Mouse (Mus musculus) liver, embryonic 14.5 days (tissue): Measurements from ENCODE around the gene Rab26. TPM values are rescaled to one million over a fixed set of nuclear protein-coding genes. Genes with fewer than 3 reads are reported as not detected.

Experiments
- ATAC-seq: fragments of 200-750 bp; cut with Nextera tagmentation; 2 replicates; pipeline ENCODE4 v1.8.0; 2017; ENCODE audit warnings: moderate number of reproducible peaks, mild to moderate bottlenecking, moderate library complexity; ENCODE audit not compliant: insufficient read depth
- DNase-seq, 3 experiments: peaks; one replicate each; pipeline ENCODE4 v3.0.0-alpha.2; 2012 to 2013; ENCODE audit warnings: low read depth in 3 of 3, low spot score in 3 of 3
- H3K27ac ChIP-seq: fragments of 300-500 bp; sonication (generic); 2 replicates; pipeline ENCODE4 v1.5.1; 2014; ENCODE audit warnings: moderate library complexity, mild to moderate bottlenecking, control low read depth, inconsistent platforms
- H3K27me3 ChIP-seq: fragments of 300-500 bp; sonication (generic); 2 replicates; pipeline ENCODE4 v1.6.1; 2014; ENCODE audit warnings: mild to moderate bottlenecking, low read length, moderate library complexity; ENCODE audit not compliant: control insufficient read depth, insufficient read depth
- H3K36me3 ChIP-seq: fragments of 300-500 bp; sonication (generic); replicated peaks from 2 replicates; pipeline ENCODE4 v1.6.1; 2014; ENCODE audit warnings: low read depth; ENCODE audit not compliant: control insufficient read depth, insufficient read depth
- H3K4me1 ChIP-seq, 2 experiments: fragments of 200-500 bp in 1 of 2; fragments of 300-500 bp in 1 of 2; sonication (generic) in 1 of 2; replicated peaks; 2 replicates each; pipeline ENCODE4 v1.6.1; 2012 to 2014; ENCODE audit warnings: antibody characterized with exemption in 1 of 2, inconsistent platforms in 1 of 2, low read length in 1 of 2; ENCODE audit not compliant: control insufficient read depth in 2 of 2, insufficient read depth in 2 of 2
- H3K4me2 ChIP-seq: fragments of 300-500 bp; sonication (generic); 2 replicates; pipeline ENCODE4 v1.6.1; 2014; ENCODE audit warnings: low read depth, mild to moderate bottlenecking, control low read depth, moderate library complexity
- H3K4me3 ChIP-seq, 2 experiments: fragments of 200-500 bp in 1 of 2; fragments of 300-500 bp in 1 of 2; sonication (generic) in 1 of 2; 2 replicates each; pipeline ENCODE4 v1.5.1; 2012 to 2014; ENCODE audit warnings: low read depth in 2 of 2, low read length in 2 of 2, mild to moderate bottlenecking in 2 of 2, control low read depth in 1 of 2, inconsistent platforms in 1 of 2, moderate library complexity in 1 of 2; ENCODE audit not compliant: insufficient read depth in 1 of 2
- H3K9ac ChIP-seq: fragments of 300-500 bp; sonication (generic); replicated peaks from 2 replicates; pipeline ENCODE4 v1.6.1; 2014; ENCODE audit warnings: mild to moderate bottlenecking, control low read depth, moderate library complexity
- H3K9me3 ChIP-seq: fragments of 300-500 bp; sonication (generic); 2 replicates; pipeline ENCODE4 v1.6.1; 2016; ENCODE audit warnings: low read length, mixed read lengths; ENCODE audit not compliant: control insufficient read depth
- CTCF ChIP-seq: IDR thresholded peaks from 2 replicates; pipeline ENCODE4 v1.5.1; 2016; ENCODE audit warnings: antibody characterized with exemption, low read depth, control low read depth
- EP300 ChIP-seq: IDR thresholded peaks from 2 replicates; pipeline ENCODE4 v1.6.1; 2016; ENCODE audit warnings: antibody characterized with exemption, low read depth
- WGBS: fragments of 180-500 bp; shearing (Covaris S2); extraction: QIAGEN DNeasy Blood & Tissue Kit; methylation state at CpG from one replicate; pipeline ENCODE4 v1.1.7; 2014; ENCODE audit not compliant: insufficient replicate concordance; 5-methylcytosine and 5-hydroxymethylcytosine counted together
- polyA plus RNA-seq, 2 experiments: library from polyadenylated mRNA; depleted of rRNA in 1 of 2; stranded (reverse) in 1 of 2; unstranded in 1 of 2; fragments of >200 nt; fragmentation: Nextera tagmentation in 1 of 2; extraction: Ambion mirVana in 1 of 2; gene quantifications; 2 replicates each; pipeline versions ENCODE4 v1.2.1 to v1.2.3; 2012 to 2014

Gene Rab26
- polyA plus RNA-seq, 2 experiments, result 0.21 to 0.95 TPM

- no peak overlapping the region for H3K9ac ChIP-seq
Measured at GRCm38 (mm10) chr17:24557091-24557490, 23.1 kb upstream of the Rab26 start.

GRCm38 (mm10) chr17:24551050-24551444, 17.0 kb upstream of the Rab26 start:
- Histone ChIP-seq H3K9me3 (no peaks in the 10 kb centered on the region), H3K9ac (peak overlapping the region; percentile 57), H3K27ac (no peak overlapping the region), H3K4me1 (peaks cover 12 to 17% of the 10 kb centered on the region in 2 experiments), H3K4me2 (peak overlapping the region; percentile 91), H3K27me3 (no peaks in the 10 kb centered on the region), H3K4me3 (peak overlapping the region; percentile 55 to 67; a peak in 3 of 4 replicates), H3K36me3 (no peaks in the 10 kb centered on the region)
- no peak for DNase-seq
- WGBS, result 57% methylated on average over 3 of the region's 3 CpGs
- ATAC-seq, result no peak
- TF ChIP-seq EP300 (no peak), CTCF (no peak)

More at GRCm38 (mm10) chr17:24557091-24557490, 23.1 kb upstream of the Rab26 start:
- no peak for DNase-seq
- no peak for ATAC-seq
- 80% methylated on average over 7 of the region's 7 CpGs for WGBS
- no peaks in the 10 kb centered on the region for H3K36me3 ChIP-seq
- H3K27me3 ChIP-seq, result no peaks in the 10 kb centered on the region
- H3K9me3 ChIP-seq, result no peaks in the 10 kb centered on the region
- H3K4me2 ChIP-seq, result no peak overlapping the region
- peaks cover 0 to 10% of the 10 kb centered on the region in 2 experiments; a peak in 2 of 4 replicates for H3K4me1 ChIP-seq
- no peak overlapping the region for H3K4me3 ChIP-seq
- H3K27ac ChIP-seq, result no peak overlapping the region
- TF ChIP-seq CTCF (no peak), EP300 (no peak)

GRCm38 (mm10) chr17:24550416-24551049, 16.5 kb upstream of the Rab26 start:
- DNase-seq (peak in 1 of 3 experiments; percentile 60), ATAC-seq (peak; percentile 64)
- no peaks in the 10 kb centered on the region for H3K27me3 ChIP-seq
- H3K27ac ChIP-seq, result peak overlapping the region; percentile 63
- TF ChIP-seq EP300 (no peak), CTCF (no peak)
- no peaks in the 10 kb centered on the region for H3K9me3 ChIP-seq
- H3K36me3 ChIP-seq, result no peaks in the 10 kb centered on the region
- H3K9ac ChIP-seq, result peak overlapping the region; percentile 57
- WGBS, result 3% methylated on average over 44 of the region's 44 CpGs
- H3K4me2 ChIP-seq, result peak overlapping the region; percentile 91
- peaks cover 12 to 17% of the 10 kb centered on the region in 2 experiments for H3K4me1 ChIP-seq
- peak overlapping the region; percentile 55 to 67 for H3K4me3 ChIP-seq

GRCm38 (mm10) chr17:24549618-24550415, 15.8 kb upstream of the Rab26 start, which contains the start of gene Pkd1:
TSS of gene Pkd1 (plus strand) at chr17:24549834.
- Histone ChIP-seq H3K36me3 (no peaks in the 10 kb centered on the region), H3K27me3 (no peaks in the 10 kb centered on the region), H3K4me2 (peak within 1 kb of the TSS; percentile 91), H3K4me3 (peak within 1 kb of the TSS; percentile 67 to 80), H3K9ac (peak within 1 kb of the TSS; percentile 73), H3K9me3 (no peaks in the 10 kb centered on the region), H3K27ac (peak within 1 kb of the TSS; percentile 84), H3K4me1 (peaks cover 12 to 17% of the 10 kb centered on the region in 2 experiments)
- peak; percentile 89 for ATAC-seq
- under 1% methylated on average over 71 of the region's 72 CpGs for WGBS
- TF ChIP-seq EP300, result no peak
- peak; percentile 97 to 100 (median 98) for DNase-seq
